Mouse (Mus musculus) central nervous system, embryonic 18 days (tissue): ENCODE data around the gene Tfpi2. TPM values are rescaled to one million over a fixed set of nuclear protein-coding genes. Genes with fewer than 3 reads are reported as not detected.

Source experiments
- polyA plus RNA-seq: library from polyadenylated mRNA; depleted of rRNA; stranded (reverse); fragments of >200 nt; gene quantifications from 2 replicates; pipeline ENCODE4 v1.2.3, GENCODE M21; 2012; rRNA removed

Tfpi2 gene
- polyA plus RNA-seq, result 0.36 and 0.74 TPM in 2 replicates

DNA sequence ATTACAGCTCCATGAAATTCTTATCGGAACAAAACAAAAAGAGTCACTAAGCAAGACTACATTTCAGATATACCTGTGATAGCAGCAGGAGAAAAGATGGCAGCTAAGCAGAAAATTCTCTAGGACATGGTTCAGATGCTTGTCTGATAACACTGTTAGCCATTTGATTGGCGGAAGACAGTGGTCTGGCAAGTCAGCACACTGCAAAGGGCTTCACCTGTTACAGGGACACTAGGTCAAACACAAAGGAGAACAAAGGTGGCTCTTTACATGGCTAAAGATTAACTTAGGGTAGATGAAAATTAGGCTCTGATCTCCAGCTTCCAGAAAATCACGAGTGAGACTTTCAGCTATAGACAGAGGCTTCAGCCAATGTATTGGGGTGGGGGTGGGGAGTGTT, at the start of gene Tfpi2:
Gene Tfpi2 (minus strand): TSS at position 170 of the 400 bp plus-strand sequence.

DNA sequence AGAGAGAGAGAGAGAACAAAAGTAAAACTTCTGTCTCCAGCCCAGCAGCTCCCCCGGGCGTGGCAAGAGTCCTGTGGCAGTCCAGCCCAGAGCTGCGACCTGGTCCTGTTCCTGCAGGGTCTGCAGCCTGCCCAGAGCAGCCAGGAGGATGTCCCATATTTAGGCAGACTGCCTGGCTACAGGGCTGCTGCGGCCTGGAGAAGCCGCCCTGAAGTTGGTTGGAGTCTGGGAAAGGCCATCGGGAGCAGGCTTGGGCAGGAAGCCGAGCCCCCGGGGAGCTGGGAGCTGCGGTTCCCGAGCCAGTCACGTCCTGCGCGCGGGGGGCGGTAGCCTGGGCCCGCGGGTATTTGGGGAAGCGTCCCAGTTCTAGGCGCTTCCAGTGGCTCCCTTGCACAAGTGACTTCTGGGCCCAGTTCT, 15.2 kb upstream of the Tfpi2 start, which contains the start of gene Gng11:
Gene Gng11 (plus strand): TSS at position 15 of the 417 bp plus-strand sequence.

DNA sequence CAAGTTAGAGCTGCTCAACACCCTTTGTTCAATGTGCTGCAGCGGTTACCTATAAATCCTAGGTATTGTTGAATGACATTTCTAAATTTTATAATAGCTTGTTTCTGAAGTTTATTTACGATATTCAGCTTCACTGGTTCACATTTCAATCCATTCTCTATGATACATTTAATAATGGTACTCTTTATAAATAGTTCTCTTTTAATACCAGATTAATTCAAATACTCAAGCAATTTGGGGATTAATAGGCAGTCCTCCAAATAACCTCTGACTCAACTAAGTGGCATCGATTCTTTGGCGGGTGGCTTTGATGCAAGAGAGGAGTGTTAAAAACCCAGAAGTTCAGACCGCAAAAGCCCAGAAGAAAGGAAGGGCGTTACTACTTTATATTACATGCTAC, 4.8 kb upstream of the Tfpi2 start, which contains the start of gene Gngt1:
Gene Gngt1 (plus strand): TSS at position 301 of the 400 bp plus-strand sequence.

Other genes with a start within 250 kb of the Tfpi2 start
- gene Calcr, start 224.2 kb downstream of the Tfpi2 start, polyA plus RNA-seq, result 4.4 and 5.0 TPM in 2 replicates
- gene Gngt1, start 4.9 kb upstream of the Tfpi2 start, polyA plus RNA-seq, result not detected in 2 replicates
- gene Gng11, start 15.0 kb upstream of the Tfpi2 start, polyA plus RNA-seq, result 8.8 and 12.1 TPM in 2 replicates
- gene Bet1, start 98.1 kb upstream of the Tfpi2 start, polyA plus RNA-seq, result 19.0 and 23.5 TPM in 2 replicates